Mouse (Mus musculus) ES-Bruce4 (cell line): ENCODE data around the gene Srr. TPM values are rescaled to one million over a fixed set of nuclear protein-coding genes. Genes with fewer than 3 reads are reported as not detected.

Experiments used
- H3K27ac ChIP-seq: 2 replicates; pipeline ENCODE4 v1.5.1; 2012; ENCODE audit warnings: low read length, inconsistent platforms; ENCODE audit not compliant: insufficient read depth
- H3K27me3 ChIP-seq: 2 replicates; pipeline ENCODE4 v1.6.1; 2012; ENCODE audit warnings: mild to moderate bottlenecking, low read length, inconsistent platforms; ENCODE audit not compliant: control insufficient read depth, poor library complexity, insufficient read depth, severe bottlenecking
- H3K36me3 ChIP-seq: 2 replicates; pipeline ENCODE4 v1.6.1; 2012; ENCODE audit warnings: inconsistent platforms, mild to moderate bottlenecking, low read length, moderate library complexity; ENCODE audit not compliant: control insufficient read depth, poor library complexity, insufficient read depth, severe bottlenecking
- H3K4me1 ChIP-seq: one replicate; pipeline ENCODE4 v1.8.1; 2011; ENCODE audit warnings: low read length; ENCODE audit not compliant: control insufficient read depth, insufficient read depth
- H3K4me3 ChIP-seq: 2 replicates; pipeline ENCODE4 v1.5.1; 2011; ENCODE audit warnings: low read depth, mild to moderate bottlenecking, low read length
- H3K9ac ChIP-seq: 2 replicates; pipeline ENCODE4 v1.6.1; 2012; ENCODE audit warnings: low read depth, mild to moderate bottlenecking, inconsistent platforms; ENCODE audit not compliant: poor library complexity, severe bottlenecking
- H3K9me3 ChIP-seq: replicated peaks from 2 replicates; pipeline ENCODE4 v1.6.1; 2012; ENCODE audit warnings: mild to moderate bottlenecking, low read length, inconsistent platforms; ENCODE audit not compliant: control insufficient read depth, poor library complexity, insufficient read depth, severe bottlenecking
- CTCF ChIP-seq: IDR thresholded peaks from one replicate; pipeline ENCODE4 v1.8.1; 2011; ENCODE audit warnings: low read depth, low read length
- EP300 ChIP-seq: IDR thresholded peaks from 2 replicates; pipeline ENCODE4 v1.6.1; 2011; ENCODE audit warnings: low read depth, low read length; ENCODE audit not compliant: insufficient read depth
- POLR2A ChIP-seq: IDR thresholded peaks from one replicate; pipeline ENCODE4 v1.8.1; 2011; ENCODE audit warnings: low read length; ENCODE audit not compliant: insufficient read depth
- polyA plus RNA-seq: library from polyadenylated mRNA; stranded (reverse); fragments of >200 nt; gene quantifications from 2 replicates; pipeline ENCODE4 v1.2.4, GENCODE M21; 2011; ENCODE audit warnings: low read depth; ENCODE audit not compliant: missing spikeins, insufficient read depth, insufficient read length

Gene Srr
- polyA plus RNA-seq, 1 experiment, result 13.6 TPM

GRCm38 (mm10) chr11:74946348-74946747 lies 20.6 kb upstream of the Srr start:
- Histone ChIP-seq H3K9me3 (no peaks in the 10 kb centered on the region), H3K4me3 (no peak overlapping the region), H3K9ac (no peak overlapping the region), H3K27ac (no peak overlapping the region), H3K36me3 (peaks cover 12% of the 10 kb centered on the region), H3K27me3 (no peaks in the 10 kb centered on the region), H3K4me1 (no peaks in the 10 kb centered on the region)
- TF ChIP-seq POLR2A (no peak), CTCF (no peak), EP300 (no peak)

DNA sequence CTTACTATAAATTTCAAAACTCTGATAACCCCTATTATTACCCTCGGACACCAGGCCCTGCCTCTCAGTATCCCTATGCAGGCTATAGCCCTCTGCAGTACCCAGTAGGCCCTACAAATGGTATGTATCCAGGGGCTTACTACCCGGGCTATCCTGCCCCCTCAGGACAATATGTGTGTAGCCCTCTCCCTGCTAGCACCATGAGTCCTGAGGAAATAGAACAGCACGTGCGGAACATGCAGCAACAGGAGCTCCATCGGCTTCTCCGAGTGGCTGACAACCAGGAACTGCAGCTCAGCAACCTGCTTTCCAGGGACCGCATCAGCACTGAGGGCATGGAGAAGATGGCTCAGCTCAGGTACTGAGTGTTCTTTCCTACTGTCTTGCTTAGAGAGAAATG lies 4.6 kb upstream of the Srr start:
- Histone ChIP-seq H3K9me3 (no peaks in the 10 kb centered on the region), H3K27me3 (no peaks in the 10 kb centered on the region), H3K27ac (no peak overlapping the region), H3K36me3 (peaks cover 20% of the 10 kb centered on the region), H3K4me3 (no peak overlapping the region), H3K4me1 (no peaks in the 10 kb centered on the region), H3K9ac (no peak overlapping the region)
- TF ChIP-seq EP300 (no peak), CTCF (no peak), POLR2A (no peak)

DNA sequence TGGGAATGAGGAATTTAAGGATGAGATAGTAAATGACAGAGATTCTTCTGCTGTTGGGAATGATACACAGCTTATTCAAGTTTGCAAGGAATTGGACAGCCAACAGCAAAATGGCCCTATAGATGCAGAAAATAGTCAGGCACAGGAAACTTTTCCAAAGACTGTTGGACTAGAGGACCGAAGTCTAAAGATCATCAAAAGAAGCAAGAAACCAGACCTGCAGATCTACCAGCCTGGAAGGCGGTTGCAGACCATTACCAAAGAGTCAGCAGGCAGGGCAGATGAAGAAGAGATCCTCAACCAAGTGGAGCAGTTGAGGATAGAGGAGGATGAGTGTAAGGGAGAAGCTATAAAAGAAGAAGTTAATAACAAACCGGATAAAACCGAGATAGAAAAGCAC lies 3.4 kb upstream of the Srr start:
- Histone ChIP-seq H3K27me3 (no peaks in the 10 kb centered on the region), H3K27ac (no peak overlapping the region), H3K4me1 (no peaks in the 10 kb centered on the region), H3K9me3 (no peaks in the 10 kb centered on the region), H3K36me3 (peaks cover 13% of the 10 kb centered on the region), H3K4me3 (no peak overlapping the region), H3K9ac (no peak overlapping the region)
- TF ChIP-seq CTCF (no peak), EP300 (no peak), POLR2A (no peak)

- Histone ChIP-seq H3K36me3 (0 out of 2 replicates have a peak, but pooled peaks cover 2% of the 10 kb centered on the region), H3K9ac (no peak overlapping the region), H3K27me3 (no peaks in the 10 kb centered on the region), H3K4me3 (no peak overlapping the region), H3K4me1 (no peaks in the 10 kb centered on the region), H3K27ac (no peak overlapping the region), H3K9me3 (no peaks in the 10 kb centered on the region)
- TF ChIP-seq POLR2A, result no peak
- TF ChIP-seq EP300, result no peak
- TF ChIP-seq CTCF, result no peak
Observed at GRCm38 (mm10) chr11:74927236-74927725, 1.5 kb upstream of the Srr start.

DNA sequence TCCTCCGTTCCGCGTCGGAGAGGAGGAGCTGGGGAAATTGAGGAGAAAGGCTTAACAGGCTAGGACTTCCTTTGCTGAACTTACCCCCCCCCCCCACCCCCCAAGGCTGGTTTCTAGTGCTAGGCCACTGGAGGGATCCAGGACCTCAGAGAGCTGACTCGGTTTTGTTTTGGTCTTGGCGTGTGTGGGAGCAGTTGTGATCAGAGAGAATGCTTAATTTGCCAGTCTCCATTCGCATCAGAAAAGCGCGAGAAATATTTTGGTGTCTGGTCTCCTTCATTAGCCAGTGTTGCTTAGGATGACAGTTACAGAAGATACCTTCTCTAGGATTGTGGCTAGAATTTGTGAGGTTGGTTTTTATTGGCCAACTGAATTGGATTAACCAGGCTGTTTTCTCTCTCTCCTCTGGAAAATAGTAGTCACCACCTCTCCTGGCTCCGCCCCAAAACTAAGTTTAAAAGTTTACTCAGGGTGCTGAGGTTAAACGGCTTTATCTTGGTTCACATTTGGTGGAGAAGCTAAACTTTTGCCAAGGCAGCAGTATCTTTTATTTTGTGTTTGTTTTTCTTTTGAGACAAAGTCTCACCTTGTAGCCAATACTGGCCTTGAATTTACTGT lies 749 bp upstream of the Srr start:
- Histone ChIP-seq H3K4me1 (no peaks in the 10 kb centered on the region), H3K9ac (peak overlapping the region; percentile 75), H3K27ac (peak overlapping the region; percentile 52), H3K4me3 (peak overlapping the region; percentile 79), H3K27me3 (no peaks in the 10 kb centered on the region), H3K9me3 (no peaks in the 10 kb centered on the region), H3K36me3 (no peaks in the 10 kb centered on the region)
- no peak for TF ChIP-seq POLR2A

- no peaks in the 10 kb centered on the region for H3K9me3 ChIP-seq
- H3K4me1 ChIP-seq, result no peaks in the 10 kb centered on the region
- peak; percentile 63 for TF ChIP-seq CTCF
- TF ChIP-seq POLR2A, result no peak
- no peak overlapping the region; the same call in 1 of the 2 replicates for H3K9ac ChIP-seq
- no peak overlapping the region for H3K4me3 ChIP-seq
- no peak overlapping the region for H3K27ac ChIP-seq
- H3K36me3 ChIP-seq, result peaks cover 2% of the 10 kb centered on the region; the same call in 1 of the 2 replicates
- H3K27me3 ChIP-seq, result no peaks in the 10 kb centered on the region
Observed at GRCm38 (mm10) chr11:74924149-74924548, 1.6 kb downstream of the Srr start.
